Mouse (Mus musculus): ENCODE data around the gene Grn. TPM values are rescaled to one million over a fixed set of nuclear protein-coding genes. Genes with fewer than 3 reads are reported as not detected.
"Not testable (repeated sequence)": the region's sequence is repeated elsewhere in the genome, so short reads cannot be mapped to it uniquely, and the experiment has no call there.

The Grn gene
- total and polyA plus RNA-seq, 2 experiments from 2014 or later: 98.5 to 104 TPM

- no peak for TF ChIP-seq CTCF (IDR thresholded peaks at IDR 0.05; ENCODE audit: low read depth)
- no peak overlapping the region for H3K4me3 ChIP-seq (ENCODE audit: low read length)
- no peaks in the 10 kb centered on the region for H3K36me3 ChIP-seq (ENCODE audit: insufficient read depth, low read length)
- no peak for ATAC-seq
- WGBS: 71% methylated on average over 5 of the region's 5 CpGs
- no peak for DNase-seq (ENCODE audit: low spot score)
- no peak overlapping the region for H3K9ac ChIP-seq (replicated peaks; ENCODE audit: low read length)
- H3K27me3 ChIP-seq (ENCODE audit: insufficient read depth, low read length): no peaks in the 10 kb centered on the region
- no peak overlapping the region for H3K4me2 ChIP-seq (ENCODE audit: low read depth, low read length)
- H3K9me3 ChIP-seq (ENCODE audit: low read length): no peaks in the 10 kb centered on the region
- H3K27ac ChIP-seq: no peak overlapping the region
- no peaks in the 10 kb centered on the region for H3K4me1 ChIP-seq (ENCODE audit: insufficient read depth, low read length)
Measured at GRCm38 (mm10) chr11:102386121-102386520, 44.0 kb upstream of the Grn start.

GRCm38 (mm10) chr11:102389436-102389835 lies 40.7 kb upstream of the Grn start:
- not testable (repeated sequence) for ATAC-seq; H3K9me3 ChIP-seq (ENCODE audit: low read length); H3K27ac ChIP-seq; H3K27me3 ChIP-seq (ENCODE audit: insufficient read depth, low read length); H3K4me3 ChIP-seq (ENCODE audit: low read length); H3K36me3 ChIP-seq (ENCODE audit: insufficient read depth, low read length); H3K9ac ChIP-seq (replicated peaks; ENCODE audit: low read length); DNase-seq (ENCODE audit: low spot score); H3K4me1 ChIP-seq (ENCODE audit: insufficient read depth, low read length); H3K4me2 ChIP-seq (ENCODE audit: low read depth, low read length)
- 79% methylated on average over 4 of the region's 5 CpGs for WGBS

GRCm38 (mm10) chr11:102392441-102393237 lies 37.5 kb upstream of the Grn start:
- Histone ChIP-seq H3K27ac (peak overlapping the region; percentile 98), H3K27me3 (ENCODE audit: insufficient read depth, low read length) (no peaks in the 10 kb centered on the region), H3K4me3 (ENCODE audit: low read length) (peak overlapping the region; percentile 80), H3K36me3 (ENCODE audit: insufficient read depth, low read length) (no peaks in the 10 kb centered on the region), H3K4me2 (ENCODE audit: low read depth, low read length) (peak overlapping the region; percentile 87), H3K9ac (replicated peaks; ENCODE audit: low read length) (peak overlapping the region; percentile 93), H3K9me3 (ENCODE audit: low read length) (no peaks in the 10 kb centered on the region), H3K4me1 (ENCODE audit: insufficient read depth, low read length) (peaks cover 27% of the 10 kb centered on the region)
- TF ChIP-seq CTCF (IDR thresholded peaks at IDR 0.05; ENCODE audit: low read depth): no peak
- 17% methylated on average over 15 of the region's 15 CpGs for WGBS
- DNase-seq (ENCODE audit: low spot score): peak; percentile 56
- ATAC-seq: no peak; the same call in none of the 2 replicates

- no peak for TF ChIP-seq CTCF (IDR thresholded peaks at IDR 0.05; ENCODE audit: low read depth)
- peaks cover 27% of the 10 kb centered on the region for H3K4me1 ChIP-seq (ENCODE audit: insufficient read depth, low read length)
- H3K4me3 ChIP-seq (ENCODE audit: low read length): peak within 1 kb of the TSS; percentile 80
- ATAC-seq (peak; percentile 95), DNase-seq (ENCODE audit: low spot score) (peak; percentile 98)
- peak within 1 kb of the TSS; percentile 93 for H3K9ac ChIP-seq (replicated peaks; ENCODE audit: low read length)
- H3K4me2 ChIP-seq (ENCODE audit: low read depth, low read length): peak within 1 kb of the TSS; percentile 87
- no peaks in the 10 kb centered on the region for H3K9me3 ChIP-seq (ENCODE audit: low read length)
- WGBS: under 1% methylated on average over 23 of the region's 34 CpGs
- H3K36me3 ChIP-seq (ENCODE audit: insufficient read depth, low read length): no peaks in the 10 kb centered on the region
- no peaks in the 10 kb centered on the region for H3K27me3 ChIP-seq (ENCODE audit: insufficient read depth, low read length)
- H3K27ac ChIP-seq: peak within 1 kb of the TSS; percentile 98
Measured at GRCm38 (mm10) chr11:102393238-102393634, 36.9 kb upstream of the Grn start, which contains the start of gene Rundc3a. Rundc3a (plus strand) TSS chr11:102393403.

- Histone ChIP-seq H3K4me3 (ENCODE audit: low read length) (peak overlapping the region; percentile 80), H3K36me3 (ENCODE audit: insufficient read depth, low read length) (no peaks in the 10 kb centered on the region), H3K9ac (replicated peaks; ENCODE audit: low read length) (peak overlapping the region; percentile 93), H3K4me2 (ENCODE audit: low read depth, low read length) (peak overlapping the region; percentile 87), H3K27ac (peak overlapping the region; percentile 98), H3K27me3 (ENCODE audit: insufficient read depth, low read length) (no peaks in the 10 kb centered on the region), H3K9me3 (ENCODE audit: low read length) (no peaks in the 10 kb centered on the region), H3K4me1 (ENCODE audit: insufficient read depth, low read length) (peaks cover 27% of the 10 kb centered on the region)
- WGBS: 6% methylated on average over 17 of the region's 17 CpGs
- TF ChIP-seq CTCF (IDR thresholded peaks at IDR 0.05; ENCODE audit: low read depth): no peak
- peak; percentile 84 for DNase-seq (ENCODE audit: low spot score)
- peak; percentile 61 for ATAC-seq
Measured at GRCm38 (mm10) chr11:102393719-102394420, 36.2 kb upstream of the Grn start.

GRCm38 (mm10) chr11:102394421-102395124 lies 35.5 kb upstream of the Grn start:
- no peaks in the 10 kb centered on the region for H3K27me3 ChIP-seq (ENCODE audit: insufficient read depth, low read length)
- H3K9me3 ChIP-seq (ENCODE audit: low read length): no peaks in the 10 kb centered on the region
- peaks cover 5% of the 10 kb centered on the region; the same call in 1 of the 2 replicates for H3K36me3 ChIP-seq (ENCODE audit: insufficient read depth, low read length)
- peaks cover 27% of the 10 kb centered on the region for H3K4me1 ChIP-seq (ENCODE audit: insufficient read depth, low read length)
- H3K4me2 ChIP-seq (ENCODE audit: low read depth, low read length): peak overlapping the region; percentile 87
- ATAC-seq (no peak), DNase-seq (ENCODE audit: low spot score) (no peak)
- peak overlapping the region; percentile 80 for H3K4me3 ChIP-seq (ENCODE audit: low read length)
- TF ChIP-seq CTCF (IDR thresholded peaks at IDR 0.05; ENCODE audit: low read depth): no peak
- 59% methylated on average over 9 of the region's 9 CpGs for WGBS
- peak overlapping the region; percentile 98 for H3K27ac ChIP-seq
- H3K9ac ChIP-seq (replicated peaks; ENCODE audit: low read length): peak overlapping the region; percentile 93
